Mouse (Mus musculus): ENCODE measurements at regions not wholly inside any gene's neighbourhood (a gene's known extent, or its start where the extent isn't known, plus 50 kb on each side); places are given as distances from the start of the nearest gene placed in this dataset.

DNA sequence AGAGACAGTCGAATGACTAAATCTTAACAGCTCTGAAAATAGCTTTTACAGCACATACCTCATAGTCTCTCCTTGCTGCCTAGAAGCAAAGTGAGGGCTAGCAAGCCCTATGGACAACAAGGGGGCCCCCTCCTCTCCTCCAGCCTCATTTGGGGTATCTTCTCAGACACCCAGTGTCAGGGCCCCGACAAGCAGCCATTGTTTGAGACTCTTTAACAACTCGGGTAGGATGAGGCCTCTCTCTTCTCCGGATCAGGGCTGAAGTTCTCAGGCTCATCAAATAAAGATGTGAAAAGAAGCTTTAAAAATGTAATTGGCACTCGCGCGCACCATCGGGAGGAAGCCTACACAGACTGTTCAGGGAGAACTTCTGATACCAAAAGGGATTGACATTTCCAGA lies 71.8 kb upstream of the Tlk1 start:
- DNase-seq (ENCODE audit: low spot score) (no peak), ATAC-seq (ENCODE audit: insufficient read depth, low FRiP score, low TSS enrichment) (no peak)
- Histone ChIP-seq H3K9ac (ENCODE audit: low read length) (no peak overlapping the region), H3K27ac (ENCODE audit: low read depth, low read length) (no peak overlapping the region), H3K9me3 (ENCODE audit: control insufficient read depth, low read length) (no peaks in the 10 kb centered on the region), H3K36me3 (ENCODE audit: control insufficient read depth, insufficient read depth, low read length) (no peaks in the 10 kb centered on the region), H3K4me3 (ENCODE audit: low read depth, low read length) (no peak overlapping the region), H3K4me2 (ENCODE audit: low read depth) (no peak overlapping the region), H3K4me1 (ENCODE audit: control insufficient read depth, insufficient read depth, low read length) (no peaks in the 10 kb centered on the region), H3K27me3 (ENCODE audit: control insufficient read depth, insufficient read depth, low read length) (no peaks in the 10 kb centered on the region)
- WGBS = 83% methylated on average over 8 of the region's 8 CpGs

GRCm38 (mm10) chr2:70889522-70890100 lies 64.1 kb upstream of the Tlk1 start:
- Histone ChIP-seq H3K27ac (ENCODE audit: low read depth, low read length) (no peak overlapping the region), H3K36me3 (ENCODE audit: control insufficient read depth, insufficient read depth, low read length) (no peaks in the 10 kb centered on the region), H3K9me3 (ENCODE audit: control insufficient read depth, low read length) (no peaks in the 10 kb centered on the region), H3K4me3 (ENCODE audit: low read depth, low read length) (no peak overlapping the region), H3K9ac (ENCODE audit: low read length) (no peak overlapping the region), H3K4me2 (ENCODE audit: low read depth) (no peak overlapping the region), H3K27me3 (ENCODE audit: control insufficient read depth, insufficient read depth, low read length) (no peaks in the 10 kb centered on the region), H3K4me1 (ENCODE audit: control insufficient read depth, insufficient read depth, low read length) (no peaks in the 10 kb centered on the region)
- 83% methylated on average over 5 of the region's 5 CpGs for WGBS
- no peak for DNase-seq (ENCODE audit: low spot score)
- no peak for ATAC-seq (ENCODE audit: insufficient read depth, low FRiP score, low TSS enrichment)

GRCm38 (mm10) chr2:70888840-70889469 lies 63.4 kb upstream of the Tlk1 start:
- H3K4me3 ChIP-seq (ENCODE audit: low read depth, low read length) = no peak overlapping the region
- ATAC-seq (ENCODE audit: insufficient read depth, low FRiP score, low TSS enrichment) (no peak), DNase-seq (ENCODE audit: low spot score) (no peak)
- no peaks in the 10 kb centered on the region for H3K27me3 ChIP-seq (ENCODE audit: control insufficient read depth, insufficient read depth, low read length)
- no peaks in the 10 kb centered on the region for H3K9me3 ChIP-seq (ENCODE audit: control insufficient read depth, low read length)
- no peak overlapping the region for H3K9ac ChIP-seq (ENCODE audit: low read length)
- no peak overlapping the region for H3K4me2 ChIP-seq (ENCODE audit: low read depth)
- no peaks in the 10 kb centered on the region for H3K4me1 ChIP-seq (ENCODE audit: control insufficient read depth, insufficient read depth, low read length)
- no peak overlapping the region for H3K27ac ChIP-seq (ENCODE audit: low read depth, low read length)
- H3K36me3 ChIP-seq (ENCODE audit: control insufficient read depth, insufficient read depth, low read length) = no peaks in the 10 kb centered on the region
- WGBS = 83% methylated on average over 5 of the region's 5 CpGs

- Histone ChIP-seq H3K4me1 (ENCODE audit: control insufficient read depth, insufficient read depth, low read length) (no peaks in the 10 kb centered on the region), H3K36me3 (ENCODE audit: control insufficient read depth, insufficient read depth, low read length) (no peaks in the 10 kb centered on the region), H3K4me3 (ENCODE audit: low read depth, low read length) (no peak overlapping the region), H3K9me3 (ENCODE audit: control insufficient read depth, low read length) (no peaks in the 10 kb centered on the region), H3K27me3 (ENCODE audit: control insufficient read depth, insufficient read depth, low read length) (no peaks in the 10 kb centered on the region), H3K4me2 (ENCODE audit: low read depth) (no peak overlapping the region), H3K9ac (ENCODE audit: low read length) (no peak overlapping the region), H3K27ac (ENCODE audit: low read depth, low read length) (no peak overlapping the region)
- ATAC-seq (ENCODE audit: insufficient read depth, low FRiP score, low TSS enrichment) (no peak), DNase-seq (ENCODE audit: low spot score) (no peak)
- 89% methylated on average over 7 of the region's 7 CpGs for WGBS
Observed at GRCm38 (mm10) chr2:70886831-70887230, 61.3 kb upstream of the Tlk1 start.

DNA sequence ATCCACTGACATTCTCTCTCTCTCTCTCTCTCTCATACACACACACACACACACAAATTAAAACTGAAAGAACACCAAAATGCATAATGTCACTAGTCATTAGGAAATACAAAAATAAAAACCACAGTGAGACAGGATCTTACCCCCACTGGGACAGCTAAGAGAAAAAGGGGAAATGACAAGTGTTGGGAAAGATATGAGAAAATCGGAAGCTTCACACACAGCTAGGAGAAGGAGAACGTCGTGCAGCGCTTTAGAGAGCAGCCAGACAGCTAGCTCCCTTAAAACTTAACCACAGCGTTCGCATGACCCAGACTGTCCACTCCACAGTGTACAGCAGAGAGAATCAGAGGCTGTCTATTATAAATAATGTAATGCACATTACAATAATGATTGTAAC lies 60.1 kb upstream of the Tlk1 start:
- ATAC-seq (ENCODE audit: insufficient read depth, low FRiP score, low TSS enrichment) (no peak), DNase-seq (ENCODE audit: low spot score) (no peak)
- no peak overlapping the region for H3K27ac ChIP-seq (ENCODE audit: low read depth, low read length)
- no peaks in the 10 kb centered on the region for H3K27me3 ChIP-seq (ENCODE audit: control insufficient read depth, insufficient read depth, low read length)
- 94% methylated on average over 6 of the region's 6 CpGs for WGBS
- no peaks in the 10 kb centered on the region for H3K36me3 ChIP-seq (ENCODE audit: control insufficient read depth, insufficient read depth, low read length)
- H3K4me2 ChIP-seq (ENCODE audit: low read depth) = no peak overlapping the region
- H3K9me3 ChIP-seq (ENCODE audit: control insufficient read depth, low read length) = no peaks in the 10 kb centered on the region
- no peaks in the 10 kb centered on the region for H3K4me1 ChIP-seq (ENCODE audit: control insufficient read depth, insufficient read depth, low read length)
- H3K9ac ChIP-seq (ENCODE audit: low read length) = no peak overlapping the region
- no peak overlapping the region for H3K4me3 ChIP-seq (ENCODE audit: low read depth, low read length)

DNA sequence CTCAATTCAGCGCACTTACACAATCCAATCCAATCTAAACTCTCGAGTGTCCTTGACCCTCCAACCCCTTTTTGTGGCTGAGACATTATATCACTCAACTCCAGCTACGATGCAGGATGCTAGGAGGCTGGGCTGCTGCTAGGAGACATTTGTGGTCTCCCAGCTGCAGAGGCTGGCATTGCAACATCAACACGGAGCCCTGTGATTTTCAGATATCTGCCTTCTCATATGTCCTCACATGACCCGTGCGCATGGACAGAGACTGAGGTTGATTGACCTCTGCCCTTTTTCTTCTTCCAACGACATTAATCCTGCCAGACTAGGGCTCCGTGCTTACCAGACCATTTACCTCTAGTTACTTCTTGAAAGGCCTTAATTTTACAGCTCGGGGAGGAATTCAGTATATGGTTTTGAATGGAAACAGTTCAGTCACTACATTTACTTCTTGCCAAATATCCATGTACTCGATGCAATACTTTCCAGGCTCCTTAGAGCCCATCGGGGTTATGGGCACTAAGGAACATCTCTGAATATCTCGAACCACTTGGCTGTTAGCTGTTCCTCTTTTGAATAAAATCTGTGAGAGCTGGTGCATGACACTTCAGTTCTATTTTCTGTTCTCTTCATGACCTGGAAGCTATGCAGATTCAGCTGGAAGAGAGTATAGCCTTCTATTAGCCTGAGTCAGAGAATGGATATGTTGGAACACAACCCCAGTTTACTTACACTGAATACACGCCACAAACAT lies 52.0 kb upstream of the Tlk1 start:
- DNase-seq (ENCODE audit: low spot score) = no peak

DNA sequence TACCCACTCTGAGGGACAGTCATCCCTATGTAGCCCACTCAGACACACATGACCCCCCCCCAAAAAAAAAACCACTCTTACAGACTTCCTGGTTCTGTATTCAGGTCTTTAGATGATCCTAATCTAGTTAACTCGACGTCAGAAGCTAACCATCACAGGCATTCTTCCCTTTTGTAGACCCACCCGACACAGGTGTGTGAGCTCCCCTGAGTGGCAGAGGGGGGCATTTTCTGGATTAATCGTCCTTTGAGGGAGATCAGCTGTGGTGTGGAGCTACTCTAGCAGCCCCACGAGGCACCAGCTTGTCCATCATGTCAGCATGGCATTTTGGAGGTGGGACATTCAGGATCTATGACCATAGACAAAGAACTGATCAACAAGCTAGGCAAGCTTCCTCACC lies 50.7 kb upstream of the Tlk1 start:
- 74% methylated on average over 5 of the region's 5 CpGs for WGBS
- H3K27me3 ChIP-seq (ENCODE audit: control insufficient read depth, insufficient read depth, low read length) = no peaks in the 10 kb centered on the region
- DNase-seq (ENCODE audit: low spot score) = no peak

More for the DNA sequence above, 52.0 kb upstream of the Tlk1 start:
- H3K4me3 ChIP-seq (ENCODE audit: low read depth, low read length) = no peak overlapping the region
- no peaks in the 10 kb centered on the region for H3K27me3 ChIP-seq (ENCODE audit: control insufficient read depth, insufficient read depth, low read length)
- no peak overlapping the region for H3K9ac ChIP-seq (ENCODE audit: low read length)
- H3K4me1 ChIP-seq (ENCODE audit: control insufficient read depth, insufficient read depth, low read length) = no peaks in the 10 kb centered on the region
- WGBS = 85% methylated on average over 13 of the region's 13 CpGs
- H3K27ac ChIP-seq (ENCODE audit: low read depth, low read length) = no peak overlapping the region
- no peak overlapping the region for H3K4me2 ChIP-seq (ENCODE audit: low read depth)
- H3K36me3 ChIP-seq (ENCODE audit: control insufficient read depth, insufficient read depth, low read length) = no peaks in the 10 kb centered on the region
- ATAC-seq (ENCODE audit: insufficient read depth, low FRiP score, low TSS enrichment) = no peak
- H3K9me3 ChIP-seq (ENCODE audit: control insufficient read depth, low read length) = no peaks in the 10 kb centered on the region

More for the DNA sequence above, 50.7 kb upstream of the Tlk1 start:
- no peak overlapping the region for H3K9ac ChIP-seq (ENCODE audit: low read length)
- no peaks in the 10 kb centered on the region for H3K4me1 ChIP-seq (ENCODE audit: control insufficient read depth, insufficient read depth, low read length)
- H3K4me2 ChIP-seq (ENCODE audit: low read depth) = no peak overlapping the region
- H3K27ac ChIP-seq (ENCODE audit: low read depth, low read length) = no peak overlapping the region
- ATAC-seq (ENCODE audit: insufficient read depth, low FRiP score, low TSS enrichment) = no peak
- H3K4me3 ChIP-seq (ENCODE audit: low read depth, low read length) = no peak overlapping the region
- no peaks in the 10 kb centered on the region for H3K36me3 ChIP-seq (ENCODE audit: control insufficient read depth, insufficient read depth, low read length)
- no peaks in the 10 kb centered on the region for H3K9me3 ChIP-seq (ENCODE audit: control insufficient read depth, low read length)

All from neural tube, embryonic 11.5 days (tissue).